Mouse (Mus musculus) liver, embryonic 15.5 days (tissue): ENCODE results near the gene Mettl14. TPM values are rescaled to one million over a fixed set of nuclear protein-coding genes. Genes with fewer than 3 reads are reported as not detected.

Experiments used
- ATAC-seq: fragments of 200-750 bp; cut with Nextera tagmentation; 2 replicates; pipeline ENCODE4 v1.8.0; 2017; ENCODE audit warnings: moderate number of reproducible peaks, mild to moderate bottlenecking, moderate library complexity; ENCODE audit not compliant: insufficient read depth
- H3K27ac ChIP-seq: fragments of 300-500 bp; sonication (generic); replicated peaks from 2 replicates; pipeline ENCODE4 v1.5.1; 2015; ENCODE audit warnings: mild to moderate bottlenecking, inconsistent platforms
- H3K27me3 ChIP-seq: fragments of 300-500 bp; sonication (generic); 2 replicates; pipeline ENCODE4 v1.6.1; 2015; ENCODE audit warnings: mild to moderate bottlenecking, inconsistent platforms
- H3K36me3 ChIP-seq: fragments of 300-500 bp; sonication (generic); replicated peaks from 2 replicates; pipeline ENCODE4 v1.6.1; 2015; ENCODE audit warnings: moderate library complexity, mild to moderate bottlenecking, inconsistent platforms
- H3K4me1 ChIP-seq: fragments of 300-500 bp; sonication (generic); replicated peaks from 2 replicates; pipeline ENCODE4 v1.6.1; 2015; ENCODE audit warnings: inconsistent platforms
- H3K4me2 ChIP-seq: fragments of 300-500 bp; sonication (generic); 2 replicates; pipeline ENCODE4 v1.6.1; 2015; ENCODE audit warnings: moderate library complexity, mild to moderate bottlenecking, inconsistent platforms
- H3K4me3 ChIP-seq: fragments of 300-500 bp; sonication (generic); replicated peaks from 2 replicates; pipeline ENCODE4 v1.5.1; 2015; ENCODE audit warnings: mild to moderate bottlenecking, inconsistent platforms
- H3K9ac ChIP-seq: fragments of 300-500 bp; sonication (generic); 2 replicates; pipeline ENCODE4 v1.6.1; 2015; ENCODE audit warnings: moderate library complexity, mild to moderate bottlenecking, inconsistent platforms
- H3K9me3 ChIP-seq: fragments of 300-500 bp; sonication (generic); replicated peaks from 2 replicates; pipeline ENCODE4 v1.6.1; 2016; ENCODE audit warnings: inconsistent platforms
- WGBS: fragments of 180-500 bp; shearing (Covaris S2); methylation state at CpG from one replicate; pipeline ENCODE4 v1.1.7; 2015; ENCODE audit warnings: mixed read lengths; ENCODE audit not compliant: insufficient replicate concordance; 5-methylcytosine and 5-hydroxymethylcytosine counted together
- polyA plus RNA-seq: library from polyadenylated mRNA; unstranded; fragments of >200 nt; fragmentation: Nextera tagmentation; extraction: Ambion mirVana; gene quantifications from 2 replicates; pipeline ENCODE4 v1.2.1, GENCODE M21; 2015

Gene Mettl14
- polyA plus RNA-seq, 1 experiment from 2014 or later: 7.1 TPM

DNA sequence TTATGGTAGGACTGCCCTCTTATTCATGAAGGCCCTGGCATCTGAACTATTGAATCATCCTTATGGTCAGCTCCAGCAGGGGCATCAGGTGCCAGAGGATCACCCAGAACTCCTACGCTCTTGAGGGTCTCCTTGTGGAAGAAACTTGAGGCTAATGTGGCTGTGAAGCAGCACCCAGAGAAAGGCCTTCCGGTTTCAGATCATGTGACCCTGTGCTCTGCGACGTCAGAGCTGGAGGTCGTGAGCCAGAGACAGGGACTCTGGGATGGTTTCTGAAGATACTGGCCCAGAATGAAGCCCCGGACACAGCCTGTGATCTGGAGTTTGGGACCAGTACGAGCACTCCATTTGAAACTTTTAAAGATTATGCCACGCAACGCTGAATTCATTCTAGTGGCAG, 65.6 kb downstream of the Mettl14 start:
- ATAC-seq: no peak
- Histone ChIP-seq H3K4me1 (no peaks in the 10 kb centered on the region; the same call in 1 of the 2 replicates), H3K4me3 (no peak overlapping the region), H3K9ac (no peak overlapping the region), H3K27me3 (no peaks in the 10 kb centered on the region), H3K36me3 (no peaks in the 10 kb centered on the region), H3K4me2 (no peak overlapping the region), H3K9me3 (no peaks in the 10 kb centered on the region), H3K27ac (no peak overlapping the region)
- 67% methylated on average over 9 of the region's 9 CpGs for WGBS

Other genes starting within 250 kb of the Mettl14 start
- 0.28 and 0.40 TPM in 2 replicates for gene Synpo2, start 150.0 kb downstream of the Mettl14 start, polyA plus RNA-seq
- gene Sec24d, start 118.7 kb downstream of the Mettl14 start, polyA plus RNA-seq: 21.7 and 22.2 TPM in 2 replicates
- 0.62 and 0.68 TPM in 2 replicates for gene Prss12, start 60.8 kb upstream of the Mettl14 start, polyA plus RNA-seq